Mouse (Mus musculus) kidney, embryonic 15.5 days (tissue): ENCODE data around the gene Psg16. TPM values are rescaled to one million over a fixed set of nuclear protein-coding genes. Genes with fewer than 3 reads are reported as not detected.

Experiments
- ATAC-seq: fragments of 200-750 bp; cut with Nextera tagmentation; replicated peaks from 2 replicates; pipeline ENCODE4 v1.8.0; 2017; ENCODE audit warnings: moderate TSS enrichment; ENCODE audit not compliant: low FRiP score
- H3K27ac ChIP-seq: fragments of 300-500 bp; sonication (generic); 2 replicates; pipeline ENCODE4 v1.5.1; 2015; ENCODE audit warnings: mild to moderate bottlenecking, inconsistent platforms
- H3K27me3 ChIP-seq: fragments of 300-500 bp; sonication (generic); 2 replicates; pipeline ENCODE4 v1.6.1; 2015; ENCODE audit warnings: inconsistent platforms
- H3K36me3 ChIP-seq: fragments of 300-500 bp; sonication (generic); 2 replicates; pipeline ENCODE4 v1.6.1; 2015; ENCODE audit warnings: inconsistent platforms
- H3K4me1 ChIP-seq: fragments of 300-500 bp; sonication (generic); 2 replicates; pipeline ENCODE4 v1.6.1; 2015; ENCODE audit warnings: inconsistent platforms
- H3K4me2 ChIP-seq: fragments of 300-500 bp; sonication (generic); 2 replicates; pipeline ENCODE4 v1.6.1; 2015; ENCODE audit warnings: moderate library complexity, mild to moderate bottlenecking, inconsistent platforms
- H3K4me3 ChIP-seq: fragments of 300-500 bp; sonication (generic); replicated peaks from 2 replicates; pipeline ENCODE4 v1.5.1; 2015; ENCODE audit warnings: mild to moderate bottlenecking, inconsistent platforms
- H3K9ac ChIP-seq: fragments of 300-500 bp; sonication (generic); 2 replicates; pipeline ENCODE4 v1.6.1; 2015; ENCODE audit warnings: mild to moderate bottlenecking, inconsistent platforms
- H3K9me3 ChIP-seq: fragments of 300-500 bp; sonication (generic); replicated peaks from 2 replicates; pipeline ENCODE4 v1.6.1; 2016; ENCODE audit warnings: inconsistent platforms
- WGBS: fragments of 180-500 bp; shearing (Covaris S2); methylation state at CpG from one replicate; pipeline ENCODE4 v1.1.7; 2015; ENCODE audit warnings: mixed read lengths; 5-methylcytosine and 5-hydroxymethylcytosine counted together
- polyA plus RNA-seq: library from polyadenylated mRNA; unstranded; fragments of >200 nt; fragmentation: Nextera tagmentation; extraction: Ambion mirVana; gene quantifications from 2 replicates; pipeline ENCODE4 v1.2.1, GENCODE M21; 2015

Psg16 gene
- polyA plus RNA-seq: 0.09 and 0.13 TPM in 2 replicates

DNA sequence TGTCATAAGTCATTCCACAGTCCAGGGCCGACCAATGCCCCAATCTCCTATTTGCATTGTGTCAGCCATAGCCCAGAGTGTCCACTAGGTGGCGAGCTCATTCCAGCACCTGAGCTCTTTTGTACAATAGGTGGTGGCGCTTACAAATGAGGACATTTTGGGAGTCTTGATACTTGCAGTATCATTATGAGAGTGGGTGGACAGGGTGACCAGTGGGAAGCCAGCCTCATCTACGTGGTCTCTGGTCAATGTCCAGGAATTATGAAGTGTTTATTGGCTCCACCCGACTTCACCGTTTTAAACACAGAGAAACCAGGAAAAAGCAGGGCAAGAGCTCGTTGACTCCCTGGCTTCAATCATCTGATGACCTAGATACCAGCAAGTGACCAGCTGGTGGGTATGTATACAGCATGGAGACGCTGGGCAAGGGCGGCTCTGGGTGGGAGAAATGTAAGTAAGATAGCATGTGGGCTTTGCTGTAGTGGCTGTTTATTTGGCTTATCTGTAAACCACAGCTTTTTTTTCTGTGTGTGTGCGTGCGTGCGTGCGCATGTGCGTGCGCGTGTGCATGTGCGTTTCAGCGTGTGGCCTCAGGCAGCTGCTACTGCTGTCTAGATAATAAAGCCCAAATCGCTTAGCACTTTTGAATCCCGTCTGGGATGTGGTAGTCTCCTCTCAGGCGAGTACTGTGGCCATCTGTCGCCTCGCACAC, at the start of gene Psg16:
Gene Psg16 (plus strand): TSS at position 137 of the 712 bp plus-strand sequence.
- H3K27ac ChIP-seq: no peak within 1 kb of the TSS
- H3K4me1 ChIP-seq: no peaks in the 10 kb centered on the region
- no peak within 1 kb of the TSS for H3K4me2 ChIP-seq
- peak; percentile 69 for ATAC-seq
- WGBS: 69% methylated on average over 23 of the region's 23 CpGs
- no peak within 1 kb of the TSS for H3K9ac ChIP-seq
- H3K4me3 ChIP-seq: no peak within 1 kb of the TSS
- peaks cover under 1% of the 10 kb centered on the region; the same call in 1 of the 2 replicates for H3K27me3 ChIP-seq
- H3K36me3 ChIP-seq: no peaks in the 10 kb centered on the region
- H3K9me3 ChIP-seq: no peaks in the 10 kb centered on the region

DNA sequence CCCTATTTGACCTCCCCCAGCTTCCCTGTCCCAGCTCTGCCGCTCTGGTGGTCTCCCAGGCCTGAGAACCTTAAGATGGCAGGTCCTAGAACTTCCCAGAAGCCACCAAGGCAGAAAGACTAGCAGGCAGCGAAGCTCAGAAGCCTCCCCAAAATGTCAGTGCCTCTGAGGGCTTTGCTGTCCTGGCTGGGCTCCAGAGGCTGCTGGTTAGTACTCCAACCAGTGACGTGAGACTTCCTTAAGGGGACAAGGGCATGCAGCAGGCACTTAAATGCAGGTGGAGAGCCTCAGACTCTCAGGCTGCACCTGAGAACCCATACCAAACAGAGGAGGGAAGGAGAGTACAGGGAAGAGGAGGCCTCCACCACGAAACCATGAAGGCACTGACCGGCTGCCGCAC, 49.7 kb upstream of the Psg16 start:
- H3K4me3 ChIP-seq: no peak overlapping the region
- 80% methylated on average over 6 of the region's 6 CpGs for WGBS
- H3K27ac ChIP-seq: peak overlapping the region; percentile 83
- H3K4me1 ChIP-seq: peaks cover 41% of the 10 kb centered on the region
- no peaks in the 10 kb centered on the region for H3K9me3 ChIP-seq
- H3K36me3 ChIP-seq: peaks cover 53% of the 10 kb centered on the region
- H3K27me3 ChIP-seq: no peaks in the 10 kb centered on the region
- peak overlapping the region; percentile 76 for H3K4me2 ChIP-seq
- no peak overlapping the region; the same call in 1 of the 2 replicates for H3K9ac ChIP-seq
- ATAC-seq: no peak

DNA sequence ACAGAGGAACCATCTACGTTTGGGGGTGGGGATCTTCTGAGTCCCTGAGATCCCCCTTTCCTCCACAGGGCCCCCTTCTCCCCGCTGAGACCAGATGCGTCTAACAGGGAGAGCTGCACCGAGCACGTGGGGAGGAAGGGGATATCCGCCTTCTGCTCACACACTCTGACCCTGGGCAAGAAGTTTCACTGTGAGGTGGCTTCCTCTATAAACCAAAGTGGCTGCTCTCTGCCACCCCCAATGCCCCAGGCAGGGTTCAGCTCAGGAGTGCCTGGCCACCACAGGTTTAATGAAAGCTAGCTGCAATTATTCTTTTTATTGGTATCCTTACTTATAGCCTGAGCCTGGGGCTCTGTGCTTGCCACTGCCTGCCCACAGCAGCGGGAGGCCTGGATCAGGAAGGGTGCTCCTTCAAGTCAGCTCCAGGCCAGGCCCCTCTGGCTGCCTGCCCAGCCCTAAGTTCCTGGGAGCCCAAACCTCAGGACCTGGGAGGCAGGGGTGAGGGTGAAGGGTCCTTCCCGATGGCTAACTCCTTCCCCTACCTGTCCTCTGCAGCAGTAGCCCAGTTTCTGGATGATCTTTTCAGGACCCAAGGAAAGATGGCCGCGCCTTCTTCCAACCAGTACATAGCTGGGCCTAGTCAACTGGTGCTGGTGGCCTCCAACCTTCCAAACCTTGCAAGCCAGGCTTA, 48.9 kb upstream of the Psg16 start:
- H3K4me2 ChIP-seq: peak overlapping the region; percentile 76
- H3K9me3 ChIP-seq: no peaks in the 10 kb centered on the region
- H3K27ac ChIP-seq: peak overlapping the region; percentile 83
- H3K27me3 ChIP-seq: no peaks in the 10 kb centered on the region
- H3K4me1 ChIP-seq: peaks cover 41% of the 10 kb centered on the region
- H3K4me3 ChIP-seq: no peak overlapping the region
- peak overlapping the region; percentile 23; the same call in 1 of the 2 replicates for H3K9ac ChIP-seq
- ATAC-seq: no peak
- WGBS: 64% methylated on average over 10 of the region's 10 CpGs
- peaks cover 44% of the 10 kb centered on the region for H3K36me3 ChIP-seq

- no peaks in the 10 kb centered on the region for H3K9me3 ChIP-seq
- peak overlapping the region; percentile 83 for H3K27ac ChIP-seq
- 52% methylated on average over 4 of the region's 4 CpGs for WGBS
- H3K4me3 ChIP-seq: peak overlapping the region; percentile 92; the same call in 1 of the 2 replicates
- no peaks in the 10 kb centered on the region for H3K27me3 ChIP-seq
- peaks cover 39% of the 10 kb centered on the region for H3K36me3 ChIP-seq
- H3K9ac ChIP-seq: 0 out of 2 replicates have a peak overlapping the region, but pooled peaks have one; percentile 83
- peaks cover 41% of the 10 kb centered on the region for H3K4me1 ChIP-seq
- no peak for ATAC-seq
- H3K4me2 ChIP-seq: peak overlapping the region; percentile 76
Observed at GRCm38 (mm10) chr7:17025505-17025894, 48.3 kb upstream of the Psg16 start.

GRCm38 (mm10) chr7:17025896-17026622, 47.8 kb upstream of the Psg16 start:
- H3K9ac ChIP-seq: peak overlapping the region; percentile 83; the same call in 1 of the 2 replicates
- 60% methylated on average over 9 of the region's 9 CpGs for WGBS

GRCm38 (mm10) chr7:17026710-17027587, 46.9 kb upstream of the Psg16 start:
- 5% methylated on average over 24 of the region's 24 CpGs for WGBS
- H3K4me1 ChIP-seq: peaks cover 41% of the 10 kb centered on the region
- peak overlapping the region; percentile 83 for H3K9ac ChIP-seq
- H3K9me3 ChIP-seq: no peaks in the 10 kb centered on the region
- peak overlapping the region; percentile 91 for H3K27ac ChIP-seq
- H3K4me3 ChIP-seq: peak overlapping the region; percentile 92
- ATAC-seq: peak; percentile 66
- no peaks in the 10 kb centered on the region for H3K27me3 ChIP-seq
- peaks cover 37% of the 10 kb centered on the region for H3K36me3 ChIP-seq
- peak overlapping the region; percentile 76 for H3K4me2 ChIP-seq

More at GRCm38 (mm10) chr7:17025896-17026622, 47.8 kb upstream of the Psg16 start:
- Histone ChIP-seq H3K9me3 (no peaks in the 10 kb centered on the region), H3K4me2 (peak overlapping the region; percentile 76), H3K27me3 (no peaks in the 10 kb centered on the region), H3K4me1 (peaks cover 41% of the 10 kb centered on the region), H3K36me3 (peaks cover 37% of the 10 kb centered on the region), H3K4me3 (peak overlapping the region; percentile 92), H3K27ac (peak overlapping the region; percentile 83)
- no peak for ATAC-seq

DNA sequence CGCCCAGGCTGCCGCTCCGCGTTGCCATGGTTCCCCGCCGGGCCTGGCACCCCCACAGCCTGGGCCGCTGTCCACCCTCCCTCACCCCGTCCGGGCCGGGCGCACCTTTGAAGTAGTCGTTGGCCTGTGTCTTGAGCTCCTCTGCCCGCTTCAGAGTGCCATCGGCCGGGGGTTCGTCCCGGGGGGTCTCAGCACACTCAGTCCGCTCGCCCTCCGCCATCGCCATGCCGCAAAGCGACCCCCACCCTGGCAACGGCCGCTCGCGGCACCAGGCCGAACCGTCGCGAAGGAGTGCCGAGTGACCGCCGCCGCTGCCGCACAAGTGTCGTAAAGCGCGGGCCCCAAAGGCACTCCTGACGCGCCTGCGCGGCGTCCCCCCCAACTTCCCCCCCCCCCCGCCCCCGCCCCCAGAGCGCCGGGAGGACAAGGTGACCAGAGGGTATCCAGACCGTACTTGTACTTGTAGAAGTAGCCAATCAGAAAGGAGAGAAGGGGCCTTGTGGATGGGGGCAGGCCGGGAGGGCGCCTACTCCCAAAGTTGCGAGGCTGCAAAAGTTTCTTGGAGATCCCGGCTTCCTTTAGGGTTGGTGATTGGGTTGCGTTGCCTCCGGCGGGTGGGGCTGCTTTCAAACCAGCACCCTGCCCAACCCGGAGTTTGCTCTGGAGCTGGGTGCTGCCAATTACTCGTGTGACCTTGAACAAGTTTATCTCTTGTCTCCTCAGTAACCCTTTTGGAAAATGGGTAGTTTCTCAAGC, 46.1 kb upstream of the Psg16 start, which contains the start of gene Ppp5c:
Gene Ppp5c (minus strand): TSS at position 337 of the 756 bp plus-strand sequence.
- H3K4me1 ChIP-seq: peaks cover 41% of the 10 kb centered on the region
- WGBS: under 1% methylated on average over 57 of the region's 58 CpGs
- H3K27me3 ChIP-seq: no peaks in the 10 kb centered on the region
- peak within 1 kb of the TSS; percentile 92 for H3K4me3 ChIP-seq
- no peaks in the 10 kb centered on the region for H3K9me3 ChIP-seq
- peak; percentile 89 for ATAC-seq
- peaks cover 37% of the 10 kb centered on the region for H3K36me3 ChIP-seq
- peak within 1 kb of the TSS; percentile 83 for H3K9ac ChIP-seq
- H3K27ac ChIP-seq: peak within 1 kb of the TSS; percentile 91
- peak within 1 kb of the TSS; percentile 76 for H3K4me2 ChIP-seq

DNA sequence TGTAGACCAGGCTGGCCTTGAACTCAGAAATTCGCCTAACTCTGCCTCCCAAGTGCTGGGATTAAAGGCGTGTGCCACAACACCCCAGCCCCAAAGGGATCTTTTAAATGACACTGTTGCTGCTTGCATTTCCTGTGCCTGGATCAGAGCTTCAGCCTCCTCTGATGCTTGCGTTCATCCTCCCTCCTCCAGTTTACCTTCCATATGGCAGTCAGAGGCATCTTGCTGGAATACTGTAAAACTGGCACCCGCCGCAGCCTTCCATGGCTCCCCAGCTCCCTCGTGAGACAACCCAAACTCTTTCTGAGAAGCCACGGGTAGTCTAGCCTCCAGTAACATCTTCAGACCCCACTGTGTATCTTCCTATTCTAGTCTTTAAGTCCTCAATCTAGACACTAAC, 44.9 kb upstream of the Psg16 start:
- Histone ChIP-seq H3K4me3 (no peak overlapping the region), H3K4me2 (no peak overlapping the region), H3K9me3 (no peaks in the 10 kb centered on the region), H3K27ac (peak overlapping the region; percentile 91; the same call in 1 of the 2 replicates), H3K36me3 (peaks cover 38% of the 10 kb centered on the region), H3K9ac (no peak overlapping the region), H3K4me1 (peaks cover 34% of the 10 kb centered on the region), H3K27me3 (no peaks in the 10 kb centered on the region)
- no peak for ATAC-seq
- 79% methylated on average over 7 of the region's 7 CpGs for WGBS

DNA sequence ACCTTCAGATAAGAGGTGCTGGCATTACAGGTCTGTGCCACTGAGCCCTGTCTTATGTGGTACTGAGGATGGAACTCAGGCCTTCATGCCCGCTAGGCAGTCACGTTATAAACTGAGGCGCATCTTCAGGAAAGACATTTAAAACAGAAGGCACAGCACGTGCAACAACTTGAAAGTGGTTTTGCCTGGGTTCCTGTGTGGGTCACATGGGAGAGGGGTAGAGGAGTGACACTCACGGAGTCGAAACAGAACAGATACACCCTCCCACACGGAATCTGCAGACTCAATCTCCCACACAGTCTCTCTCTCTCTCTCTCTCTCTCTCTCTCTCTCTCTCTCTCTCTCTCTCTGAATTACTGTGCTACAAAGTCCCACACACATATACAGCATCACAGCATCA, 43.6 kb upstream of the Psg16 start:
- Histone ChIP-seq H3K4me1 (peaks cover 20% of the 10 kb centered on the region), H3K4me2 (no peak overlapping the region), H3K4me3 (no peak overlapping the region), H3K27me3 (no peaks in the 10 kb centered on the region), H3K36me3 (peaks cover 45% of the 10 kb centered on the region), H3K9me3 (no peaks in the 10 kb centered on the region), H3K27ac (no peak overlapping the region), H3K9ac (no peak overlapping the region)
- no peak for ATAC-seq
- 61% methylated on average over 7 of the region's 7 CpGs for WGBS

DNA sequence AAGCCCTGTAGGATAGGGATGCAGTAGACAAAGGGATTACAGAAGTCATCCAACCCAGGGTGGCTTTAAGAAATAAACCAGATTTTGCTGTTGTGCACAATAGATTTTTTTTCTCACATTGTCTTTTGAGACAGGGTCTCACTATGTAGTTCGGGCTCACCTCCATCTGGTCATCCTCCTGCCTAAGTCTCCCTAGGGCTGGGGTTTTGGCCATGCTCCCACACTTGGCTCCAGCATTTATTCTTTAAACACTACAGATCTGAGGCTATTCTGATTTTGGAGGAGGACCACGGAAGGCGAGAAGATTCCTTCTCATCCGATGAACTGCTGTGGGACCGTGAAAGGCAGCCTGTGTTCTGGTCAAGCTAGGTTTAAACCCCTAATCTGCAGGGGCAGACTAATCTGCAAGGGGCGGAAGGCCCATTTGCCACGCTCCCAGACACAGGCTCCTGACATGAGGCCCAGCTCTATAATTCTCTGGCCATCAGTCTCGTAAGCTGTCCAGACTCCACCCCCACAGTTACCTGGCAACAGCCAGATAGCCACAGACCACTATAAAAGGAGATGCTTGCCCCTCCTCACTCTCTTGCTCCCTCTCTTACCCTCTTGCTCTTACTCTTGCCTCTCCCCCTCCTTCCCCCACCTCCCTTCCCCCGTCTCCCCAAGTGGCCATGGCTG, 35.7 kb upstream of the Psg16 start:
- Histone ChIP-seq H3K36me3 (peaks cover 89% of the 10 kb centered on the region), H3K4me3 (no peak overlapping the region)
- WGBS: 56% methylated on average over 9 of the region's 9 CpGs

More for the DNA sequence above, 35.7 kb upstream of the Psg16 start:
- Histone ChIP-seq H3K9me3 (no peaks in the 10 kb centered on the region), H3K9ac (no peak overlapping the region), H3K27ac (no peak overlapping the region), H3K27me3 (no peaks in the 10 kb centered on the region), H3K4me2 (no peak overlapping the region), H3K4me1 (no peaks in the 10 kb centered on the region)
- no peak for ATAC-seq
